Mouse (Mus musculus): Measurements from ENCODE around the gene Kcnip2. TPM values are rescaled to one million over a fixed set of nuclear protein-coding genes. Genes with fewer than 3 reads are reported as not detected.

Kcnip2 gene
- 1 to 10 TPM; 1.2 to 3.1 TPM for total RNA-seq (2023)

DNA sequence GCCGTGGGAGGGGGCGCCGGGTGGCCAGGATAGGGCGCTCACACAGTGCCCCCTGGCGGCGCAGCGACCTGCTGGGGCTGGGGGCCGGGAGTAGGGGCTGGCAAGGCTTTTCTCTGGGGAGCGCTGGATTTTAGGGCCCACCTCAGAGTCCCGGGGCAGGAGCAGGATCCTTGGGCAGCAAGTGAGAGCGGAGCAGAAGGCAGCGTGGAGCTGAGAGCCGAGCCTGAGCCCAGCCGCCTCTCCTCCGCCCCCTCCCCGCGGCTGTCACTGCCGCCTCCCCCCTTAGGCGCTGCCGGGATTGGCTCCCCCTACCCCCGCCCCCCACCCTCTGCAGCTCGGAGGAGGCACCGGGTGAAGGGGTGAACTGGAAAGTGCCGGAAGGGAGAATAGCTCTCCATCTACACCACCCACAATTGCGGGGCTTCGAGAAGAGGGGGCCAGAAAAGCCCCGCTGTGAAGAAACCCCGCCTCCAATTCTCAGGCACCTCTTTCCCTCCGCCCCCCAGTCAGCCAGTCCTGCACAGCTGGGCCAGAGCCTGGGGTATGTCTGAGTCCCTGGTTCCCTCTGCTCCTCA lies at the start of gene Kcnip2:
TSS of gene Kcnip2 (minus strand) at position 231 of the 575 bp plus-strand sequence.

DNA sequence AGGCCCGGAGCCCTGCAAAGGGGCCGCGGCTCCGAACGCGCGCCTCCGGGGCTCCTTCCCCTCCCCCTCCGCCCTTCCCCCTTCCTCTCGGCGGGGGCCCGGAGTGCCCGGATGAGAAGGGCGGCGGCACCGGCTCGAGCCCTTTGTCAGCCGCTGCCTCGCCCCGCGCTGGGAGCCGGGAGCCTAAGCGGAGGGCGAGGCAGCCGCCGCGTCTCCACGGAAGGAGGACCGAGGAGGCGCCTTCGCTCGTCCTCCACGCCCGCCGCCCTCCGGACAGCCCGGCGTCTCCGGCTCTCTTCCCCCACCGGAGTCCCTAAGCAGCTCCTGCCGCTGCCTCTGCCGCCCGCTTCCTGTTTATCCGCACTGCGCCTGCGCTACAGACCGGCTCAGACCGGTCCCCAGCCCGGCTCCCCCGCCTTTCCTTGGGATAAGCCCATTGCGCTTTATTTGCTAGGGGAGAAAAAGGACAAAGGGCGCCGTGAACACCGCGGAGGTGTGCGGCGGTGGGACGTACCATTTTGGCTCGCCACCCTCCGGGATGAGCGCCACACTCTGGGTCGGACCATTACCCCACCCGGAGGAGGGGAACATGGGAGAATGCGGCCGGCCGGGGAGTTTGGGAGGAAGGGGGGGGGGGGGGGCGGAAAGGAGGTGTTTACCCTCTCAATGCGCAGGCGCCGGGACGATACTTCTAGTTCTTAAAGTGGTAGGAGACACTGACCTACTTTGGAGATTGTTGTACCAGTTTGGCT lies 32.5 kb downstream of the Kcnip2 start, which contains the start of gene Mgea5:
TSS of gene Mgea5 (minus strand) at position 657 of the 752 bp plus-strand sequence.

DNA sequence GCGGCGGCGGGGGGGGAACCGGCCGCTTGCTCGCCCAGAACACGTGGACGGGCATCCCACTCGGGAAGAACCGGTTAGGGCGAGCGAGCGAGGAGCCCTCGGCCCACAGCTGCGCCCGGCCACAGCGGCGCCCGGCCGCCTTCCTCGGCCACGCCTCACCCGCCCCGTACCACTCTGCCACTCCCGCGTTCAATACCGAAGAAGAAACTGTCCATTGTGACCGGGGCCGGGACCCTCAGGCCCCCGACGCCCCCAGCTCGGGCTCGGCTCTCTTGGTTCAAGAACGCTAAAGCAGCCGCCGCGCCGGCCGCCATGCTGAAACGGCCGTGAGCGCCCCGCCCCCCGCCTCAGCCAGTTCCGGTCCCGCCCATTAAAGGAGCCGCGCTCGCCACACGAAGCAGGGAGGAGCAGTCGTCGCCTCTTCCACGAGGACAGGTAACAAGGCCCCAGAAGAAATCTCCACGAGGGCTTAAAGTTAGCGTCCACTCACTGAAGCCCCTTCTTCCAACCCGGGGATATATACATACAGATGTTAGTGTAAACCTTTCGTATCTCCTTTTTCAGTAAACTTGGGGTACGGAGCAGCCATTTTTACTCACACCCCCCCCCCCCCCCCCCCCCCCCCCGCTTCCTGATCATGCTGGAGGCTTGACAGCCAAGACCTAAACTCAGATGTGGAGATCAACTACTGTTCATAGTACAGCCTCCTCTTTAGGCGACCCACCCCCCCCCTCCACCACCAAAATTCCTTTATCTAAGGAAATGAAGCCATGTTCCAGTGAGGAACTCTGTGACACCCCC lies 66.4 kb downstream of the Kcnip2 start, which contains the start of gene Npm3:
TSS of gene Npm3 (minus strand) at position 349 of the 801 bp plus-strand sequence.

DNA sequence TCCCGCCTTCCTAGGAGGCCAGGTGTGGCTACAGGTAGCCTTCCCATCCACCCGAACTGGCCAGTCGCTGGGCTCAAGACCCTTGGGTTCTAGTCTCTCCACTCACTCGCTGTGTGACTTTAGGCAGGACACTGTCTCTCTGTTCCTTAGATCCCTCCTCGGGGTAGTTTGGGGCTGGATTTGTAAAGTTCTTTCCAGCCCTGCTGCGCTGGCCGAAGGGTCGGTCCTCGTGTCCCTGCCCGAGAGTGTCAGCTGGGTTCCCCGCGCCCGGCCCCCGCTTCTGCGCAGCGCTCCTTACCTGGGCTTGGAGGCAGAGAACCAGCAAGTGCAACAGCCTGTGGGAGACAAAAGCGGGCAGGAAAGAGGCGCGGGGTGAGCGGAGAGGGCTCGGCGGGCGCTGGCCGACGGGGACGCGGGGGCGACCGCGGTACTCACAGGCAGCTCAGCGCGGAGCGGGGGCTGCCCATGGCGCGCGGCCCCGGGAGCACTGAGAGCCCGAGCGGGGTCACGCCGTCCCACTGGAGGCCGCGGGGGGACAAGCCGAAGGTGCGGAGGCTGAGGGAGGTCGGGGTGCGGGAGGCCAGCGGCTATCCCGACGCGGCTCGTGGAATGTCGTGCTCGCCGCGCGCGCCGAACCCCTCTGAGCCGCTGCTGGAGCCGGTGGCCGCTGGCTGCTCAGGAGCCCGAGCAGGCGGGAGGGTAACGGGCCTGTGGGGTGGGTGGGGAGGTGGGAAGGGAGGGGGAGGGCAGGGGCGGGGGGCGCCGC lies 73.5 kb downstream of the Kcnip2 start, which contains the start of gene Fgf8:
TSS of gene Fgf8 (minus strand) at position 698 of the 766 bp plus-strand sequence.

Other genes starting within 250 kb of the Kcnip2 start
- 10 to 100 TPM; 55.7 to 56.5 TPM for gene Fbxw4, start 155.7 kb downstream of the Kcnip2 start, total RNA-seq (2023)
- gene Fgf8, start 73.1 kb downstream of the Kcnip2 start, total RNA-seq (2023) = not detected
- 10 to 100 TPM; 32.9 to 37.9 TPM for gene Npm3, start 66.5 kb downstream of the Kcnip2 start, total RNA-seq (2023)
- 100 to 1,000 TPM; 216 to 235 TPM for gene Mgea5, start 32.2 kb downstream of the Kcnip2 start, total RNA-seq (2023)
- 10 to 100 TPM; 26.9 to 31.7 TPM for gene Armh3, start 182.4 kb upstream of the Kcnip2 start, total RNA-seq (2023)
- 10 to 100 TPM; 11.3 to 11.7 TPM for gene Hps6, start 187.4 kb upstream of the Kcnip2 start, total RNA-seq (2023)
- 10 to 100 TPM; 94.6 to 96.9 TPM for gene Pprc1, start 228.8 kb upstream of the Kcnip2 start, total RNA-seq (2023)
- gene Ldb1, start 229.2 kb upstream of the Kcnip2 start, total RNA-seq (2023) = 100 to 1,000 TPM; 240 to 268 TPM

Data from B cell, adult 67 days (primary cell).